Mouse (Mus musculus): ENCODE data around the gene Lpin3. TPM values are rescaled to one million over a fixed set of nuclear protein-coding genes. Genes with fewer than 3 reads are reported as not detected.

The Lpin3 gene
- total RNA-seq (2021): under 1 TPM; 0.59 to 0.94 TPM
- long read RNA-seq: 0 reads

GRCm38 (mm10) chr2:160880453-160881195, at the start of gene Lpin3:
Gene Lpin3 (plus strand): TSS chr2:160880670.
- DNase-seq (ENCODE audit: low spot score in 2 of 2): peak; percentile 43 to 56

- DNase-seq (ENCODE audit: low spot score in 2 of 2): no peak
Observed at GRCm38 (mm10) chr2:160840838-160841237, 39.6 kb upstream of the Lpin3 start.

GRCm38 (mm10) chr2:160847664-160848063, 32.8 kb upstream of the Lpin3 start:
- DNase-seq (ENCODE audit: low spot score in 2 of 2): no peak

GRCm38 (mm10) chr2:160848186-160848585, 32.3 kb upstream of the Lpin3 start:
- no peak for DNase-seq (ENCODE audit: low spot score in 2 of 2)

- DNase-seq (ENCODE audit: low spot score in 2 of 2): no peak
Observed at GRCm38 (mm10) chr2:160849617-160850240, 30.7 kb upstream of the Lpin3 start.

- DNase-seq (ENCODE audit: low spot score in 2 of 2): no peak
Observed at GRCm38 (mm10) chr2:160850360-160850759, 30.1 kb upstream of the Lpin3 start.

GRCm38 (mm10) chr2:160854687-160855086, 25.8 kb upstream of the Lpin3 start:
- peak in 1 of 2 experiments; percentile 35 for DNase-seq (ENCODE audit: low spot score in 2 of 2)

GRCm38 (mm10) chr2:160856359-160857102, 23.9 kb upstream of the Lpin3 start:
- DNase-seq (ENCODE audit: low spot score in 2 of 2): no peak

GRCm38 (mm10) chr2:160860363-160860762, 20.1 kb upstream of the Lpin3 start:
- DNase-seq (ENCODE audit: low spot score in 2 of 2): no peak

- DNase-seq (ENCODE audit: low spot score in 2 of 2): no peak
Observed at GRCm38 (mm10) chr2:160864112-160864511, 16.4 kb upstream of the Lpin3 start.

GRCm38 (mm10) chr2:160865266-160865665, 15.2 kb upstream of the Lpin3 start:
- DNase-seq (ENCODE audit: low spot score in 2 of 2): no peak

GRCm38 (mm10) chr2:160869446-160869845, 11.0 kb upstream of the Lpin3 start:
- DNase-seq (ENCODE audit: low spot score in 2 of 2): no peak

GRCm38 (mm10) chr2:160871310-160871709, 9.2 kb upstream of the Lpin3 start:
- no peak for DNase-seq (ENCODE audit: low spot score in 2 of 2)

GRCm38 (mm10) chr2:160872395-160872794, 8.1 kb upstream of the Lpin3 start:
- peak; percentile 71 to 80 for DNase-seq (ENCODE audit: low spot score in 2 of 2)

- DNase-seq (ENCODE audit: low spot score in 2 of 2): peak; percentile 88 to 95
Observed at GRCm38 (mm10) chr2:160872890-160873382, 7.5 kb upstream of the Lpin3 start, which contains the start of gene Zhx3. Gene Zhx3 (minus strand): TSS chr2:160872998.

- DNase-seq (ENCODE audit: low spot score in 2 of 2): no peak
Observed at GRCm38 (mm10) chr2:160874231-160874877, 6.1 kb upstream of the Lpin3 start.

- DNase-seq (ENCODE audit: low spot score in 2 of 2): no peak
Observed at GRCm38 (mm10) chr2:160876115-160876514, 4.4 kb upstream of the Lpin3 start.

- no peak for DNase-seq (ENCODE audit: low spot score in 2 of 2)
Observed at GRCm38 (mm10) chr2:160881462-160882101, 1.1 kb downstream of the Lpin3 start.

- DNase-seq (ENCODE audit: low spot score in 2 of 2): peak in 1 of 2 experiments; percentile 29
Observed at GRCm38 (mm10) chr2:160882436-160882835, 2.0 kb downstream of the Lpin3 start.

GRCm38 (mm10) chr2:160883912-160884311, 3.4 kb downstream of the Lpin3 start:
- DNase-seq (ENCODE audit: low spot score in 2 of 2): no peak

- DNase-seq (ENCODE audit: low spot score in 2 of 2): peak in 1 of 2 experiments; percentile 47
Observed at GRCm38 (mm10) chr2:160884830-160885229, 4.4 kb downstream of the Lpin3 start.
